Mouse (Mus musculus) cerebellum, adult 11-12 months (tissue): Measurements from ENCODE around the gene Rnf217.

ENCODE experiments used
- DNase-seq: peaks from one replicate; pipeline ENCODE4 v3.0.0; 2022

The Rnf217 gene

DNA sequence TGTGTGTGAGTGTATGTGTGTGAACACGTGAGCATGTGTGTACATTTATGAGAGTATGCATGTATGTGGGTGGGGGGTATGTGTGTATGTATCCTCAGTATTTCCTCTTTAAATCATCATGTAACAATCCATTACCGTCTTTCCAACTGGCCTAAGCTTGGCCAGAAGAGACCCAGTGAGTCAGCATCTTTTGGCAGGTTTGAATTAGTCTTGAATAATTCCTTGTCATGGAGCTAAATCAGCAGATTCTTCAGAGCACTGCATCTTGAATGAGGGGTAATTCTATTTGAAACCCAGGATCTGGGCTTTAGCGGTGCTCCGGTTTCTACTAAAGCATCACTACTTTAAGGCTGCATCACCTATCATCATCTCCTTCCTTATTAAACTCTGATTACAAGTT lies 55.7 kb downstream of the Rnf217 start:
- no peak for DNase-seq

DNA sequence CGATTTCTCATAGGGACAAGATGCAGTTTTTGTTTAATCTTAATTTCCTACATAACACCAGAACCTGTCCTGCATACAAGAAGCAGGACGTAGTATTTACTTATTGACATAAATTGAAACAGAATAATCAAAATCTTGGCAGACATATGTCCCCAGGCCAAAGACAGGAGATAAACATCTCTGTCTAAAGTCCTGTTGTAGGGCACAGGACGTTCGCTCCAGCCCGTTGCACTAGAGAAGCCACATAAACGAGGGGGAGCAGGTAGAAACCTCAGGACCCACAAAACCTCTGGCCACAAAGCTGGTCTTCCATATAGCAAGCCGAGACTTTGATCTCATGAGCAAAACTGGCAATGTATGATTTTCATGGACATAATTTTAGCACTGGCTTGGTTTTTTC lies 57.1 kb downstream of the Rnf217 start:
- no peak for DNase-seq

DNA sequence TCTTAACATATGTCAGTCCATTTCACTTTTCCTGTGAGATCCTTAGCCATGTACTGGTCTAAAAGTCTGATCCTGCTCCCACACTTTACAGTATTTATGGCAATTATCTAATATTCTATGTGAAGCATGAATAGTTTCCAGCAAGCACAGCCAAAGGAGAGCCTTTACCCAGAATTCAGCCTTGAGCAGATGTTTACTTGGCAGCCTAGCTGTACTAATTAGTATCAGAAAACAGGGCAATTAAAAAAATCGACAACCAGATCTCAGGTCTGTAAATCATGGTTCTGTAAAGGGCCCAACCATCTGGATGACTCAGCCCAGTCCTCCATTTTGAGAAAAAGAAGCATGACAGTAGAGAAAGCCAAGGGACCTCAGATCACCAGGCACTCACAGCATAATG lies 57.6 kb downstream of the Rnf217 start:
- DNase-seq, result no peak

DNA sequence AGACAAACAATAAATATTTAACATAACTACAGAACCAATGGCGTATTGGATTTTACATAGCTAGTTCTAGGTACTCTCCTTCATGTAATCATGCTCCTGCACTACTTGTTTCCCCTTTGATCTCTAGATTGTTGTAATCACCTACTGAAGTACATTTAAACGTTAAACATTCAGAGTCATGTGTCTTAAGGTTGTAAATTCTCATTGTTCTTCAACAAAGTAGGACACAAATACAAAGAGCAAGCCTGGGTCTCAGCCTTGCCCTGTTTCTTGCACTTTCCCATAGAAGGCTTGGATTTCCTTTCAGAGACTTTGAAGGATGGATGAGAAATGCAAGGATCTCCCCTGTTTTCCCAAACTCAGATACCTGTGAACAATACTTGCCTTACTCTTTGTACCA lies 61.8 kb downstream of the Rnf217 start:
- no peak for DNase-seq

DNA sequence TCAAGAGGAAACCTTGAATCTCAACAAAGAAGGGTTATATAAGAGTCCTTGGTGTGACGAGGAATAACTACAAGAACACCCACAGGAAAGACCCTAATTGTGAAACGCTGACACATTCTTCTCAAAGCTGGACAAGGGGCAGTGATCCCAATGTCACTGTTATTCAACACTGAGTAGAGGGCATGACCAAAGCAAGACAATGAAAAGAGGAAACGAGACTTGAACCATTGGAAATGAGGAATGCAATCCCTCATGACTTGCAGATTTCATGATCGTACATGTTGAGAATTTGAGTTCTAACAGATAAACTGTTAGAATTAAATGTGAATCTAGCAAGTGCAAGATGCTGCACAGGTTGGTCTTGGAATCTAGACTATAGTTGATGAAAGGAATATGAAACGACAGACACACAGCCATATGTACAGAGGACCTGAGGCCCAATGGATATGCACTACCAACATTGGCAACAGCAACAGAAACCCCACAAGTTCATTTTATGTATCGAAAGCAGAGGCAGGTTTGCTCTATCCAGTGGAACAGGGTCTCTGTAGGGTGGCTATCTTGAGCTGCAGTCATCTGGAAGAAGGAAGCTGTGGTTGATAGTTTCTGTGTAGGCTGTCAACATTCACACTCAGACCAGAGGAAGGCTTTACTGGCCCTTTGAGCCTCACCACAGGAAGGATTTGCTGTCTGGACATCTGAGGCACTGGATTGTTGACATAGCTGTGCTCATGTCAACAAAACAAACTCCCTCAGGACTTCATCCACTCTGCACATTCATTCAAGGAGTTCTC lies 64.6 kb downstream of the Rnf217 start:
- DNase-seq, result no peak

DNA sequence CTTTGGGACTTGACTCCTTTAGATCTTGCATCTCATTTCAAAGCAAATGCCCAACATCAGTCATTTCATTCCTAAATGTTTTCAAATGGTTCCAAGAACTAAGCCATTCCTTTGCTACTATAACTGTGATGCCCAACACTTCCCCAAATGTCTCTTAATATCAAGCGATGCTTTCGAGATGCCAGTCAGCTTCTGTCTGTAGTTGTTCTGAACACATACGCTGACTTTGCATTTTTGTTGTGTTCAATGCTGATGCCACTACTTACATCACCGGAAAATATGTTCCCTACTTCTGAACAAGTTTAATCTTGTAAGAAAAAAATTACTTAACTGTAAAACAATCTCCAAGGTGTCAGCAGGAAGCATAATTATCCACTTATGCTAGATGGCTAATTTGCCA lies 68.5 kb downstream of the Rnf217 start:
- DNase-seq, result no peak

DNA sequence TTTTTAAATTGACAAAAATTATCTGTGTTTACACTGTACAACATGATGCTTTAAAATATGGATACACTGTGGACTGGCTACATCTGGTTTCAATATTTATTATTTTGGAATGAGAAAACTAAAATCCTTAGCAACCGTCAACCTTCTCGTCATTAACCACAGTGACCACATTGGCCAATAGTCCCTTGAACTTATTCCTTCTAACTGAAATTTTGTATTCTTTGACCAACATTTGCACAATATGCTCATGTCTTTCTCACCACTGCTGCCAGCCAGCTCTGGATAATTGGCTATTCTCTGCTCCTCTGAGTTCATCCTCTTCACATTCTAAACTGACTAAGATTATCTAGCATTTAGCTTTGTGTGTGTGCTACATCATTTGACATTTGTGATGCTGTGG lies 69.6 kb downstream of the Rnf217 start:
- no peak for DNase-seq

DNA sequence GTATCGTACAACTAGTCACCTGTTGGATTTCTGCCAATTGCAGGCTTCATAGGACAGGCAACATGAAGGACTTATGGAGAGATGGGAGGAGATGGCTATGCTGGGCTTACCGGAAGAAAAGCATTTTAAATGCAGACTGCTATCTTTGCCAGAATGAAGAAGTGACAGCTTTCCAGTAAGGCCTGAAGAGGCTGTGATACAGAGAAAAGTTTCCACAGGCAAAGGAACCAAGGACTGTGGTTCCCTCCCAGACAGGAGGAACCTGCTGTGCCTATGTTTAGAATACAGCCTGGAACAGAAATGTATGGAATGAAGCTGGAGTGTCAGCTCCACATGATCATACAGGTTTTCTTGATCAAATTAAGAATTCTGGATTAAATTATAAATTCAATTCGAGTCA lies 70.3 kb downstream of the Rnf217 start:
- DNase-seq, result no peak

DNA sequence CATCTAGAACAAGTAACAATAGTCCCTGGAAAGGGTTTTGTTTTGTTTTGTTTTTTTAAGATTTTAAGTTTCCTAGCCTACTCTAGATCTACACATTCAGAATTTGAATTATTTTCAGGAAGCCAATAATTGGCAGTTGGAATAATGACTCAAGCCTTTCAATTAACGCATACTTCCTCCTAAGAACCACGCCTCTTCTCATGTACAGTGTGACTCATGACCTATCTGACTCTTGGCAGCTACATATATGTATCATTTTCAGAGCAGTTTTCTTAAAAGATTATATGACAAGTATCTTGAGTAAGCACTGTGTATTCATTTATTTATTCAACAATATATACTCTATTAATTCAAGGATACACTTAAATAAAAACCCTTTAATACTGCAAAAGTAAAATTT lies 70.7 kb downstream of the Rnf217 start:
- no peak for DNase-seq

DNA sequence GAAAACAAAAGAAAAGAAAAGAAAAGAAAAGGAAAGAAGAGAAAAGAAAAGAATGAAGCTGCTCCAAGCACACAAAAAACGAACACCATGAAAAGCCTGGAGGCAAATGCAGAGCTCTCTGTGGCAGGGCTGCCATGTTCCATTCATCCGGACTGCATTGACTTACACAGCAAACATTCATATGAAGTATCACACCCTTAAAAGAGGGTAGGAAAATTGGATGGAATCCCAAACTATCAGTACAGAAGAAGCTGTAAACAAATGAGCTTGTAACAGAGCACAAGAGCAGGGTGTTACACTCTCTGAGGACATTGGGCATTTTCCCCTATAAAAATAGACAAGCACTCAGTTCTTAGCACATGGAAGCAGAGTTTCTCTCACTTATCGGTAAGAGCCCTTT lies 71.8 kb downstream of the Rnf217 start:
- DNase-seq, result no peak

DNA sequence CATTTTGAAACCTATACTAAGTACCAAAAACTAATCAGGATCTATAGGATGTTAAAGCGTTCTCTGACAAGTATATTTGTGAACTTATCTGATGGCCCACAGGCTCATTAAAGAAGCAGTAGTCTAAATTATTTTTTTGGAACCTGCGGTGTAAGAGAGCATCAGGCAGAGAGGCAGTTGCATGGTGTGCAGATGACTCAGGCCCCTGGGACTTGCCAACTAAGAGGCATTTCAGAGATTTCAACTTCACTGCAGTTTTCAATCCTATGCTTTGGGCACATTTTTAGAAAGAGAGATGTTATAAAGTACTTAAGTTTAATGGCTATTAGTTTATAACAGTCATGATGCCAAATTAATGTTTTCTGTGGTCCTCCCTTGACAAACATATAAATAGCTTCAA lies 73.9 kb downstream of the Rnf217 start:
- DNase-seq, result no peak

DNA sequence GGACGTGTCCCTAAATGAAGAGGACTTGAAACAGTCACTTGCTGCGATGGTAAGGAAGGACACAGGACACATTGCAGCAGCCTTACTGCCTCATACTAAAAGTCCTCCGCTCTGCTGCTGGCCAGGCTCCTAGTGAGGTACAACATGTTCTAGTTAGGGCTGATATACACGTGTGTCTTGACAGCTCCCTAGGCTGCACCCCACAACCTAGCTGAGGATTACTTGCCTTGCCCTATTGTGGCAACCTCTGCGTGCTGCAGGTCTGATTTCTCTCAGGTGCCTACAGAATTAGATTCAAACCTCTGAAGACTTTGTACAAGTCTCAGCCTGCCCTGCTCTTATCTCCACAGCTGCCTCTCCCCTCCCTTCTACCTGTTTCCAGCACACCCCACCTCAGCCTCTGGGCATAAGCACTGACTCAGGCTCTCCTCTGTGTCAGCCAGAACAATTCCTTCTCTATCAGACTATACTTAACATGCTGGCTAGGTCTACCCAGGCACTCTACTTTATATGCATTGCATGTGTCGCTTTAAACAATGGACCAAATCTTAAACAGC lies 75.6 kb downstream of the Rnf217 start:
- DNase-seq, result no peak

DNA sequence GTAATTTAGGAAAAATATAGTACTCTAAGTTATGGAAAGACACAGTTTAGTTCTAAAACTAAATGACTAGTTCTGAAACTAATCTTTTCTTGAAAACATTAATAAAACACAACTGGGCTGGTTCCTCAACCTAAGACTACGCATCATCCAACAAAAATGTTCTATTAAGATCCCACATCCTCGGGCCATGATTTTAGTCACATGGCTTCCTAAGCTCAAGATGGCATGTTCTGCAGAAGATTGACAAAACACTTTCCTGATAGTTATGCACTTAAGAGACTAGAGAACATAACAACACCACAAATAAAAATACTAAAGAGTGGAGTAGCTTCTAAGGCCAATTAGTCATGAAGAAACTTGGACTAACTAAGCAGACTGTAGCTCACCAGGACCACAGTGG lies 76.2 kb downstream of the Rnf217 start:
- DNase-seq, result no peak

DNA sequence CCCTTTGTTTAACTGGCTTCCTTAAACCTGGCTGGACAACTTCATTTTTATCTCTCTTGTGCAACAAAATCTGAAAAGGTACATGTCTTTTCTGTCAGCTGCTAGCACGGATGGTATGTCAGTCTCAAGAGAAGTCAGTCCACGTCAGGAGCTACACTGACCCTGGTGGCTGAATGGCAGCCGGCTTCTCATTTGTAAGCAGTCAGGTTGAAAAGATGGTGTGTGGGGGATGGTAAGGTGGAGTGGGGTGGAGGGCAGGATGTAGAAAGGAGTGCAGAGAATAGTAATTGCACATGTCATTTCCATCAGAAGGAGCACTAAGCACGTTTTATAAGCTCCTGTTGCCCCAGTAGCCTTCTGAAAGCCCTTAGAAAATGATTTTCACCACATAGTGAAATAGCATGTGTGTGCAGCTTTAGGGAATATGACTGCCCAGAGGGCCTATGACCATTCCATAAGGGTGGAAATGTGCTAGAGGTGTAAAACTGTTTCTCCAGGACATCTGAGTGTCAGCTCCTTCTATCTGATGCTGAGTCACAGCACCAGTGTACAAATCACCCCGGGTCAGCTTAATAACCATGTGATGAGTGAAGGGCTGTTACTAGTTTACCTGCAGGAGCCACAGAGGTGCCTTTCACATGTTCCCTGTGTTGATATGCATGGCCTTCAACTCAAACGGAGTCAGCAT lies 80.5 kb downstream of the Rnf217 start:
- DNase-seq, result no peak

DNA sequence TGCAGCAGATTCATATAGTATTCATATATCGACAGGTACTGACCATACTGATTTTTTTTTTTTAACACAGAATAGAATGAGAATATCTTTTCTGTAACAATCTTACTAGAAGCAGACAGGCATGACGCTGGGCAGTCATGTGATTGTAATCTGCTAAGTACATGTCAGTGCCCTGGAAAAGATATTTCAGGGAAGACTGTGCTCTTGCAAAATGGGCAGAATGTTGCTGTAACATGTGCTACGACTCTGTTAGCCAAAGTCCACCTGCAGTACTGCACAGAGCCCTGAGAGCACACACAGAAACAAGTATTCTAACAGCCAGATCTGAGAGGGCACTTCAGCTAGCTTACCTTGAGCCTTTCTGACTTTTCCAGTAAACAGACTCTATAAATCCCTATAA lies 83.3 kb downstream of the Rnf217 start:
- no peak for DNase-seq

DNA sequence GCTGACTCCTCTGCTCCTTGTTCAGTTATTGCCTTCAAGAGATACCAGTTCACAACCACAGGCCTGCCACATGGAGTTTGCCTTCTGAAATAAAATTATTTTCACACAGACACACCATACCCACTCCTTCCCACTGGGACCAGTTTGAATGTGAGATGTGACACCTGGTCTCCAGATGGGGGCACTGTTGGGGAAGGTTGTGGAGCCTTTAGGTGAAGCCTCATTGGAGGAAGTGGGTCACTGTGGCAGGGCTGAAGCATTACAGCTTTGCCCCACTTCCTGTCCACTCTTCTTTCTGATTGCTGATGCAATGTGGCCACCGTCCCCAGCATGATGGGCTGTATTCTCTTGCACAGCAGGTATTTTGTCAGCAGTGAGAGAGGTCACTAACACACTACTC lies 89.6 kb downstream of the Rnf217 start:
- no peak for DNase-seq

DNA sequence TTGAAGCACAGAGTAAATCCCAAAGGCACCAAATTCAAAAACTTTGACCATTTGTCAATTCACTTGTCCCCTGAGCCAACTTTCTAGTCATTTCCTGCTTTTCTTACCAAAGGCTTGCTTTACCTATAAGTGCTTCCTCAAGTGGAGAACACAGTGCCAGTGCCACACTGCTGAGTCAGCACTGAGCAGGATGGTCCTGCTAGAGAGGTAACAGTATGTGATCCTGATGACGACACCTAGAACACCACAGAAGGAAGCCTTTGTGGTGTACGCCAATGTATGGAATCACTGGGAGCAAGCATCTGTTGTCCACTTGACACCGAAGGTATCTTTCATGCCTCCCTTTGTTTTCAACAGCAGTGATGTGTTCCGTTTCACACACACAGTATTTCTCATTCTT lies 90.8 kb downstream of the Rnf217 start:
- no peak for DNase-seq

DNA sequence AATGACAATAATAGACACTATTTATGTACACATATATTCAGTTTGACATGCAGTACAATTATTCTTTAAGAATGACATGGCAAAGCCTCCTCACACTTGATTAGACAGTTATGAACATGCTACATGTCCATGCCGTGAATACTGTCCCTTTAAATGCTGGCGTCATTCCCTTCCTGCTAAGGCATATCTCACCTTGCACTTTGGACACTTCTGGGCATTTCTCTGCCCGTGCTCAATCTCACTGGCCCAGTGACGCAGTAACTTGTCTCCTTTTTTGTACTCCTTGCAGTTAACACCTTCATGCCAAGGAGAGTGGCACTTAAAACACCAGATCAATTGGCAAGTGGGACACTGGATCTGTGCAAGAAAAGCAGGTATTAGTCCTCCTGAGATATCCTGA lies 91.8 kb downstream of the Rnf217 start:
- DNase-seq, result no peak

DNA sequence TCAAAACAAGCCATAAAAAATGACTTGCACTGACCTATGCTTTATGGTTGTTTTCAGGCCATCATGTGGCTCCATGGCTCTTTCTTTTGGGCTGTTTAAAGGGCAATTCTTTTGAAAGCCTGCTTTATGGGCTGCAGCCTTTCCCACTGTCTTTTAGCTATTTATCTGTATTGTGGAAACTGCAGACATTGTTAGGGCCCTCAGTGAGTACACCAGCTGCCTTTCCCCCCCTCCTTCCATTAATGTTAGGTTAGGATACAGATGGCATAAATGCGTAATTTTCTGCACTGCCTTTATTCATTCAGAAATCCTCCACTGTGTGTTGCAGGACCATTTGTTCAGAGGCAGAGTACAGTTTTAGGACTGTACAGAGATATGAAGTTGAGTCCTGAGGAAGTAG lies 93.1 kb downstream of the Rnf217 start:
- DNase-seq, result no peak

DNA sequence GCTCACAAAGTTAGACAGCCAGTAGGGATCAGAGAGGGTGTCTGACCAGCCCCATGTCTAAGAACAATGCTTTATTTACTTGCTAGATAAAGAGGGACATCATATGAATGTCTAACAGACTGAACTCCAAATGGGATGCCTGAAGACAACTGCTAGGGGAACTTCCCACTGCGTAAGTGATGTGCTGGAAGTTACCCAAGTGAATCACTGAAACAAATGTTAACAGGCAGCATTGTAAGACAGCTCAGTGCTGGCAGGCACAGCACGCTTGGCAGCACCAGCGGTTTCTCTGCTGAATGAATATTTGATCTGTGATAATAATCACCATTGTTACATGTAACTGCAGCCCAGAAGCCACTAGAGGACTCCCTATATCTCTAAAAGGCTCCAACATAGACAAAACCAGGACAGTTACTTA lies 104.8 kb downstream of the Rnf217 start:
- DNase-seq, result peak; percentile 67

DNA sequence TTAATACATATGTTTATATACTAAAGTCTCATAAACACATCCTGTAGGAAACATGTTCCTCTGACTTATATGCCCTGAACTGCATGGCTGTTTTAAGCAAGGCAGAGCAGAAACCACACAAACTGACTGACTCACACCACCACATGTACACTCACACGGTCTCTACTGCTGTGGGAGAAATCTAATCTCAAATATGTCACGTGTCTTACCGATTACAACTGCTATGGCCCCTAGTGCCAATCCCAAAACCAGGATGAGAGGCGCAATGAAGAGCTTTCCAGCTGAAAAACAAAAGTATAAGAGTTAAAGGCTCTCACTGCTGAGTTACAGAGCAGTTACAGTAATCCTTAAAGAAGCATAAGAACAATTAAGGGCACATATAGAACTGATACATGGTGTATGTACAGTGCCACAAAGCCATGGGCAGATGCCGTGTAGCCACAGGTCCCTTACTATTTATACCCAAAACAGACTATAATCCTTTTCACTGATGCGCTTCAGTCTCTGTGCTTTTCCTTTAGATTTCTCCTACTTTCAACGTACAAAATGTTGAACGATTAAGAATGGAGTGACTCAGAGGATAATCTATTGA lies 105.3 kb downstream of the Rnf217 start:
- no peak for DNase-seq

DNA sequence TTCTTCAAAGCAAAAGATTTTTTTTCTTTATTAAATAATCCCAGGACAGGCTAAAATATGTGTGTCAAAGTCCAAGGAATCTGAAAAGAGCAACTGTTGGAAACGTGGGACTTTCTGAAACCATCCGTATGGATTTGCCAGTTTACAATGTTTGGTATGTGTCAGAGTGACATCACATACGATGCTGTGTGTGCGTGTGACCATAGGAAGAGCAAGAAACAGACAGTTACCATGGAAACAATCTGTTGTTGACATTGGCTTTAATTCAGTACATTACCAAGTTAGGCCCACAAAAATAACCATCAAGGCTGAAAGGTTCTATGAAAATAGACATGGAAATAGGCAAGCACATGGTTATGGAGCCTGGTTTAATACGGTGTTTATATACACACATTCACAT lies 107.3 kb downstream of the Rnf217 start:
- no peak for DNase-seq

DNA sequence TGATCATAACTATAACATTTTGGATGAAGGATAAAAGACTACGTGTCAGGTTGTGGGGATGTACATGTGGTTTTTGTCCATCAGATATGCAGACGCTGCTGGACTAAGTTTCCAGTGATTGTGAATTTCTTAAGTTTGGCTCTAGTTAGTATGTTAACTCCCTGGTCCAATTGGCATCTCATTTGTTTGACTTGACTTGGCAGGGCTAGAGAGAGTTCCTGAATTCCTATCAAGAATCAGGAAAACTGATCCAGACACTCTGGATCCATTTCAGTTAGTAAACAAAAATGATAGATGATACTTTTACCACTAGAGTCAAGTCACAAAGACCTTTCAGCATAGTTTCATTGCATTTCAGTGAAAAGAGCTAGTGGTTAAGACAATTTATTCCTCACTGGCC lies 112.1 kb downstream of the Rnf217 start:
- DNase-seq, result no peak

DNA sequence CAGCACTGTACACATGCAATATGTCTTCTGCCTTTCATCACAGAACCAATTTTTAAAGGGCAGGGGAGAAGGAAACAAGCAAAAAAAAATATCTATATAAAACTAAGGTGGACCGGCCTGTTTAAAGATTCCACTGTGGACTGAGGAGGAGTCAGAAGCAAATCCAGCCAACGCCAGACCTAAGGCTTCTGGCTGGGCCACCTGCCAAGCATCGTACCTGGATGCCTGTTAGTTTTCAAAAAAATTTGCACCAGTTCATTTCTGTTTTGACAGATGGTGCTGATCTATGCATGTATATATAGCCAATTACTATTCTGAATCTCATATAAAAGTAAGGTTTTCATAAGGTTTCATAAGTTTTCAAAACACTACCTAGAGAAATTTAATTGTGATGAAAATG lies 113.2 kb downstream of the Rnf217 start:
- peak; percentile 26 for DNase-seq
